Mouse (Mus musculus): ENCODE measurements around the gene Lrrc74b.

DNA sequence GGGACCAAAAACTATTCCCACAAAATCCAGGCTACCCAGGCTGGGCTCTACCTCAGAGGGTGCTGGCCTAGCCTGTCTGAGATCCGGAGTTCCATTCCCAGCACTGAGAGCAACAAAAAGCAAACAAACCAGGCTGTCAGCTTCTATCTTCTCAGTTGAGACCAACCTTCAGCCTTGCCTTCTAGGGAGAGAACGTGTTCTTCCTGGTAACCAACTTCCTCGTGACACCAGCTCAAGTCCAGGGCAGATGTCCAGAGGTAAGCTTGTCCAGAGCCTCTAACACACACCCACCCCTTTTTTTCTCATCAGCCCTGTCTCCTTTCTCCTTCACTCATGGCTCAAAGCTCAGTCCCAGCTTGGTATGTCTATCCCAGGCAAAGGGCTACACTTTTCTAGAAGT, 3.7 kb upstream of the Lrrc74b start:
- TF ChIP-seq POLR2A (IDR thresholded peaks at IDR 0.05; ENCODE audit: insufficient read depth, low read depth, low read length), result no peak
- no peak for TF ChIP-seq CTCF (IDR thresholded peaks at IDR 0.05; ENCODE audit: insufficient read depth, low read depth, low read length)
